Mouse (Mus musculus) kidney, adult 2 months (tissue): ENCODE data around the gene Exoc6b. TPM values are rescaled to one million over a fixed set of nuclear protein-coding genes. Genes with fewer than 3 reads are reported as not detected.
"Not testable (repeated sequence)": the region's sequence is repeated elsewhere in the genome, so short reads cannot be mapped to it uniquely, and the experiment has no call there.

Experiments used
- DNase-seq: peaks from one replicate; pipeline ENCODE4 v3.0.0; 2021
- H3K27ac ChIP-seq: fragments of 200-500 bp; 2 replicates; pipeline ENCODE4 v1.5.1; 2012; ENCODE audit warnings: low read depth, low read length, control low read depth, inconsistent platforms; ENCODE audit not compliant: insufficient read depth
- H3K27me3 ChIP-seq: fragments of 200-500 bp; replicated peaks from 2 replicates; pipeline ENCODE4 v1.6.1; 2012; ENCODE audit warnings: mild to moderate bottlenecking, moderate library complexity, low read length, inconsistent platforms; ENCODE audit not compliant: control insufficient read depth, insufficient read depth
- H3K36me3 ChIP-seq: fragments of 200-500 bp; 2 replicates; pipeline ENCODE4 v1.6.1; 2012; ENCODE audit warnings: mild to moderate bottlenecking, moderate library complexity, low read length, inconsistent platforms; ENCODE audit not compliant: control insufficient read depth, insufficient read depth
- H3K4me1 ChIP-seq: fragments of 200-500 bp; 2 replicates; pipeline ENCODE4 v1.6.1; 2011; ENCODE audit warnings: low read length; ENCODE audit not compliant: control insufficient read depth, insufficient read depth
- H3K4me3 ChIP-seq: fragments of 200-500 bp; 2 replicates; pipeline ENCODE4 v1.5.1; 2011; ENCODE audit warnings: mild to moderate bottlenecking, low read depth, low read length, control low read depth; ENCODE audit not compliant: insufficient read depth
- CTCF ChIP-seq: fragments of 200-500 bp; conservative IDR thresholded peaks from 2 replicates; pipeline ENCODE4 v1.5.1; 2011; ENCODE audit warnings: low read depth, mild to moderate bottlenecking, control low read depth, low read length, moderate library complexity, mixed read lengths; ENCODE audit not compliant: insufficient read depth, insufficient read length
- POLR2A ChIP-seq: fragments of 200-500 bp; IDR thresholded peaks from one replicate; pipeline ENCODE4 v1.6.1; 2011; ENCODE audit warnings: low read depth, low read length, control low read depth
- WGBS: fragments of 180-500 bp; shearing (Covaris S2); methylation state at CpG from one replicate; pipeline ENCODE4 v1.1.7; 2018; 5-methylcytosine and 5-hydroxymethylcytosine counted together
- polyA plus RNA-seq: library from polyadenylated mRNA; depleted of rRNA; stranded (reverse); fragments of >200 nt; gene quantifications from 2 replicates; pipeline ENCODE4 v1.2.3, GENCODE M21; 2012; rRNA removed

Exoc6b gene
- polyA plus RNA-seq = 8.0 and 8.4 TPM in 2 replicates

DNA sequence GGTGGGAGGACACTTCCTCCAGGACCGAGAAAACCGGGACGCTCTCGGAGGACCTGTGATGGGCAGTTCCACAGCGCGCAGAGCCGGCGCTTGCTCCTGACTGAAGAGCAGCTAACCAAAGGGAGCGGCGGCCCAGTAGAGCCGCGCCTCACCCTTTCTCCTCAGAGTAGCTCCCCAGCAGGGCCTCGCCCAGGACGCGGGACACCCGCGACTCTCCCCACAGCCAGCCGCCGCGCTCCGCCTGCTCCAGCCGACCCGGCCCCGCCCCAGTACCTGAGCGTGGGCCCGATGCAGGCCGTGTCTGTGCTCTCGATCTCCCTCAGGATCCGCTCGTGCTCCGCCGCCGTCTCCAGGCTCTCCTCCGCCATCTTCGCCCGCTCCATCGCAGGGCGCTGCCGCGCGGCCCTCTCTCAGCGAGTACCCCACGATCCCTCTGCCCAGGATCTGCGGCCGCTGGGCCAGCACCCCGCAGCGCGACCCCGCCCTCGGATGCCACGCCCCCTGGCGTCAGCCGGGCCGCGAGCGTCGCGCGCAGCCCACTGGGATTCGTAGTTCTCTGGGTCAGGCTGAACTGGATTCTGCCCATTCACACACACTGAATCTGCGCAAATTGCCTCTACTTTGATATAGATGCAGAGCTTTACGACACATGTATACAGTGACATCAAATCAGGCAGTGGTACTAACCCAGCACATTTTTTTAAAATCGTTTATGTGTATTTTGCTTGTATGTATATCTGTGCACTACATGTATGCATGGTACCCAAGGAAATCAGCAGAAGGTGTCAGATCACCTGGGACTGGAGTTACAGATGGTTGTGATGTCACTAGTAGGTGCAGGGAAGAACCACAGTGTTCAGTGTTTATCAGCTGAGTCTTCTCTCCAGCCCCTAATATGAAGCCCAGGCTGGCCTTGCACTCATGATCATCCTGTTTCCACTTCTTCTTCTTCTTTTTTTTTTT lies at the start of gene Exoc6b:
Exoc6b (minus strand) TSS at position 491 of the 963 bp plus-strand sequence.
- WGBS = under 1% methylated on average over 63 of the region's 63 CpGs
- Histone ChIP-seq H3K4me1 (no peaks in the 10 kb centered on the region), H3K27ac (peak within 1 kb of the TSS; percentile 39), H3K36me3 (no peaks in the 10 kb centered on the region), H3K27me3 (no peaks in the 10 kb centered on the region), H3K4me3 (peak within 1 kb of the TSS; percentile 77)
- TF ChIP-seq CTCF (no peak), POLR2A (peak; percentile 60)
- peak; percentile 90 for DNase-seq

DNA sequence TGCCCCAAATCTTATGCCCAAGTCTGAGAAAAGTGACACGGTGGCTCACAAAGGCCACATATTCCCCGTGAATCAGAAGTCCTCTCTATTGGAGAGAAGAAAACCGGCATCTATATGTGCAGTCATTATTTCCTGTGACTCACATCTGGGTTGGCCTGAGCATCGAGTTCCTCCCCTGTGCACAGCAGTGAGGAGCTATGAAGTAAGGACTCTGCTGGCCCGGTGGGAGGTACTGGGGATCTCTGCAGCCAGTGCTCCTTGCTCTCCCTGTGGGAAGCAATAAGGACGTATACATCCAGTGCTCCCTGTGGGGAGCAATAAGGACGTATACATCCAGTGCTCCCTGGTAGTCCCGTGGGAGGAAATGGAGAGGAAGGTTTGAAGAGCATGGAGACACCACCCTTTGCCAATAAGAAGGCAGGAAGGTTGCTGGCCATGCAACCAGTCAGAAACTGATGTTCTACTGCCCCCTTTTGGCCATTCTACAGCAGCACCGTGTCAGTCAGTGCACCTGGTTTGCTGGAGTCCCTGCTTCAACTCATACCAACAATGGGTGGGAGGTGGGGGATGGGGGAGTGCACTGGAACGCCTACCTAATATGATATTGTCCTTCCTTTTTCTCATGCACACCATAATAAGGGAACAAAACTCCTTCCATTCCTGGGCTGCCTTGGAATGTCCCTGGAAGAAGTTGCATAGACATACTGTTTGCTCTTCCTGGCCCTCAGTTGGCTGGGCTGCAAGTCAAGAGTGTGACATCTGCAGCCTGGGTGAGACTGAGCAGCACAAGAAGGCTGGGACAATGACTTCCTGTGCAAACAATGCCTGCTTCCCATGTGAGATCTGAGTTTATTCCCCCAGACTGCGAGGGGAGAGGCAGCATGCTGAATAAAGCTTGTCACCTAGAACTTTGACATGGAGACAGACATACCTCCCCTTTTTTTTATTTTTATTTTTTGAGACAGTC lies 48.5 kb upstream of the Exoc6b start:
- not testable (repeated sequence) for H3K4me3 ChIP-seq, H3K27me3 ChIP-seq, H3K27ac ChIP-seq, H3K4me1 ChIP-seq, H3K36me3 ChIP-seq
- TF ChIP-seq CTCF = peak; percentile 78
- peak; percentile 66 for DNase-seq
- WGBS = 31% methylated on average over 11 of the region's 11 CpGs

GRCm38 (mm10) chr6:85105033-85105615 lies 35.8 kb upstream of the Exoc6b start:
- TF ChIP-seq CTCF (no peak), POLR2A (no peak)
- no peaks in the 10 kb centered on the region for H3K36me3 ChIP-seq
- H3K4me1 ChIP-seq = no peaks in the 10 kb centered on the region
- no peak overlapping the region for H3K4me3 ChIP-seq
- H3K27ac ChIP-seq = no peak overlapping the region
- 90% methylated on average over 10 of the region's 10 CpGs for whole genome bisulfite sequencing
- H3K27me3 ChIP-seq = no peaks in the 10 kb centered on the region
- DNase-seq = no peak

- TF ChIP-seq POLR2A (no peak), CTCF (no peak)
- DNase-seq = no peak
- 84% methylated on average over 3 of the region's 3 CpGs for WGBS
Observed at GRCm38 (mm10) chr6:85103321-85103720, 34.0 kb upstream of the Exoc6b start.

DNA sequence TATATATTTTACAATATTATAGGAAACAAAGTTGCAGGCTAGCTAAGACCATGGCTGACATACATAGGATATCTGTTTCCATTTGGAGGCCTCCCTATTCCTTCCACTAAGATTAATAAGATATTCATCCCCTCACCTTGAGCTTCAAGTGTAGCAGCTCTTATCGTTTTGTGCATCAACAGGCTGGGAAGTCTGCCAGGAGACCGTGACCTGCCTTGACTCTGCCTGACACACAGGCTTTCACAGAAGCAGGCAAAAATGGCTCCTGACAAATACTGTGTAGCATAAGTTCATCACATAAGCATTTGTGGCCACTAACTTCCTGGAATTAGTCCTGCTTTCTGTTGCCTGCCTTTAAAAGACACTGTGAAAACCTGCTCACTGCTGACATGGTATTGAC lies 27.1 kb upstream of the Exoc6b start:
- Histone ChIP-seq H3K27me3 (no peaks in the 10 kb centered on the region), H3K36me3 (no peaks in the 10 kb centered on the region), H3K4me3 (no peak overlapping the region), H3K27ac (no peak overlapping the region), H3K4me1 (no peaks in the 10 kb centered on the region)
- TF ChIP-seq POLR2A = no peak
- peak; percentile 22 for DNase-seq
- 26% methylated on average over 2 of the region's 2 CpGs for WGBS

More at GRCm38 (mm10) chr6:85103321-85103720, 34.0 kb upstream of the Exoc6b start:
- no peak overlapping the region for H3K4me3 ChIP-seq
- no peaks in the 10 kb centered on the region for H3K4me1 ChIP-seq
- no peaks in the 10 kb centered on the region for H3K27me3 ChIP-seq
- H3K27ac ChIP-seq = no peak overlapping the region
- H3K36me3 ChIP-seq = no peaks in the 10 kb centered on the region

DNA sequence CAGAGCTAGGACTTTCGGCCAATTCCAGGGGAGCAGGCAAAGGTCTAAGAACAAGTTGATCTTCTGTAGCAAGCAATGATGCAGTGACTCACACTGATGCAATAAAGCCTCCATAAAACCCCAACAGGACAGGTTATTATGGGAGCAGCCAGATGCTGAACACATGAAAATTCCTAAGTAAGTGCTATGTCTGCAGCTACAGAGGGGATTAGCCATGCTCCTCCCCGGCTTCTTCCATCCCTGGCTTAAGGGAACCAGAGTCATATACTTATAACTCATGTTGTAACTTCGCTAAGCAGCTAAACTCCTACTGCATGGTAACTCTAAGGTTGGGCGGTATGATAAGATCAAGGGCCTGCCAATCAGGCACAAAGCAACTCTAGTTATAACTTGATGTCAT lies 18.1 kb upstream of the Exoc6b start:
- 82% methylated on average over 4 of the region's 4 CpGs for WGBS
- peak; percentile 2 for DNase-seq
- H3K27ac ChIP-seq = no peak overlapping the region

More for the DNA sequence above, 18.1 kb upstream of the Exoc6b start:
- TF ChIP-seq CTCF (no peak), POLR2A (no peak)
- Histone ChIP-seq H3K4me1 (no peaks in the 10 kb centered on the region), H3K4me3 (no peak overlapping the region), H3K27me3 (no peaks in the 10 kb centered on the region), H3K36me3 (no peaks in the 10 kb centered on the region)
